Mouse (Mus musculus) limb, embryonic 11.5 days (tissue): Measurements from ENCODE around the gene Scai. TPM values are rescaled to one million over a fixed set of nuclear protein-coding genes. Genes with fewer than 3 reads are reported as not detected.
"Not testable (repeated sequence)": the region's sequence is repeated elsewhere in the genome, so short reads cannot be mapped to it uniquely, and the experiment has no call there.

ENCODE experiments used
- ATAC-seq: fragments of 200-750 bp; cut with Nextera tagmentation; 2 replicates; pipeline ENCODE4 v1.8.0; 2017; ENCODE audit warnings: low read depth; ENCODE audit not compliant: insufficient number of reproducible peaks, low FRiP score, low TSS enrichment
- DNase-seq: peaks from one replicate; pipeline ENCODE4 v3.0.0-alpha.2; 2015; ENCODE audit warnings: low spot score
- H3K27ac ChIP-seq: fragments of 300-500 bp; sonication (generic); replicated peaks from 2 replicates; pipeline ENCODE4 v1.5.1; 2014; ENCODE audit warnings: low read depth, mild to moderate bottlenecking, low read length
- H3K27me3 ChIP-seq: fragments of 300-500 bp; sonication (generic); 2 replicates; pipeline ENCODE4 v1.6.1; 2014; ENCODE audit warnings: mild to moderate bottlenecking, low read length, mixed read lengths; ENCODE audit not compliant: control insufficient read depth, insufficient read depth
- H3K36me3 ChIP-seq: fragments of 300-500 bp; sonication (generic); 2 replicates; pipeline ENCODE4 v1.6.1; 2014; ENCODE audit warnings: mild to moderate bottlenecking, low read length, moderate library complexity, mixed read lengths; ENCODE audit not compliant: control insufficient read depth, insufficient read depth
- H3K4me1 ChIP-seq: fragments of 300-500 bp; sonication (generic); 2 replicates; pipeline ENCODE4 v1.6.1; 2014; ENCODE audit warnings: low read length, mixed read lengths; ENCODE audit not compliant: control insufficient read depth, insufficient read depth
- H3K4me2 ChIP-seq: fragments of 300-500 bp; sonication (generic); 2 replicates; pipeline ENCODE4 v1.6.1; 2014; ENCODE audit warnings: low read depth, mild to moderate bottlenecking, moderate library complexity; ENCODE audit not compliant: severe bottlenecking
- H3K4me3 ChIP-seq: fragments of 300-500 bp; sonication (generic); 2 replicates; pipeline ENCODE4 v1.5.1; 2014; ENCODE audit warnings: low read depth, low read length
- H3K9ac ChIP-seq: fragments of 300-500 bp; sonication (generic); 2 replicates; pipeline ENCODE4 v1.6.1; 2014; ENCODE audit warnings: mild to moderate bottlenecking, low read length
- H3K9me3 ChIP-seq: fragments of 300-500 bp; sonication (generic); 2 replicates; pipeline ENCODE4 v1.6.1; 2016; ENCODE audit warnings: low read length; ENCODE audit not compliant: control insufficient read depth
- WGBS: fragments of 180-500 bp; shearing (Covaris S2); extraction: QIAGEN DNeasy Blood & Tissue Kit; methylation state at CpG from one replicate; pipeline ENCODE4 v1.1.7; 2014; 5-methylcytosine and 5-hydroxymethylcytosine counted together
- polyA plus RNA-seq: library from polyadenylated mRNA; unstranded; fragments of >200 nt; fragmentation: Nextera tagmentation; extraction: Ambion mirVana; gene quantifications from 2 replicates; pipeline ENCODE4 v1.2.1, GENCODE M21; 2014

The Scai gene
- polyA plus RNA-seq, 1 experiment from 2014 or later, result 11.4 TPM

DNA sequence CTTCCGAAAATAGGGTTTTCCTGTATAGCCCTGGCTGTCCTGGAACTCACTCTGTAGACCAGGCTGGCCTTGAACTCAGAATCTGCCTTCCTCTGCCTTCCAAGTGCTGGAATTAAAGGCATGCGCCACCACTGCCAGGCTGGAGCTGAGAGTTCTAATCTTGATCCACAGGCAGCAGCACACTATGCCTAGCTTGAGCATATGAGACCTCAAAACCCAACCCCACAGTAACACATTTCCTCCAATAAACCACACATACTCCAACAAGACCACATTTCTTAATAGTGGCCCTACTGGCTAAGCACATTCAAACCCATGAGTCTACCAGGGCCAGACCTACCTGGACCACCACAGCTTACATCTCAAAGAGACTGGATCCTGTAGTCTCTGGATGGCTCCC is 74.0 kb downstream of the Scai start:
- H3K27me3 ChIP-seq, result no peaks in the 10 kb centered on the region
- 0 out of 2 replicates have a peak, but pooled peaks cover 2% of the 10 kb centered on the region for H3K36me3 ChIP-seq
- no peak for DNase-seq
- no peak overlapping the region for H3K4me2 ChIP-seq
- no peak for ATAC-seq
- no peak overlapping the region for H3K9ac ChIP-seq
- no peaks in the 10 kb centered on the region for H3K9me3 ChIP-seq
- H3K27ac ChIP-seq, result no peak overlapping the region
- WGBS, result 91% methylated on average over 2 of the region's 2 CpGs
- no peaks in the 10 kb centered on the region for H3K4me1 ChIP-seq
- no peak overlapping the region for H3K4me3 ChIP-seq

DNA sequence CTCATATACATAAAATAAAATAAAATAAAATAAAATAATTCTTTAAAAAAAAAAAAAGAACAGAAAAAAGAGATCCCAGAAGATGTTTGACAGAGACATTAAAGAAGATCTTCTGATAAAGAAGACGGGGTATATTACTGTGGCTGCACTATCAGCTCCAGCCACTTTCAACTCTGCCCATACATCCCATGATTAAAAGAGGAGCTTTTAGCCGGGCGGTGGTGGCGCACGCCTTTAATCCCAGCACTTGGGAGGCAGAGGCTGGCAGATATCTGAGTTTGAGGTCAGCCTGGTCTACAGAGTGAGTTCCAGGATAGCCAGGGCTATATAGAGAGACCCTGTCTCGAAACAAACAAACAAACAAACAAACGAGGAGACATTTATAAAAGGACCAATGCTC is 76.4 kb downstream of the Scai start:
- H3K4me3 ChIP-seq, result no peak overlapping the region
- no peaks in the 10 kb centered on the region for H3K4me1 ChIP-seq
- 0 out of 2 replicates have a peak, but pooled peaks cover 2% of the 10 kb centered on the region for H3K36me3 ChIP-seq
- H3K27me3 ChIP-seq, result no peaks in the 10 kb centered on the region
- ATAC-seq (no peak), DNase-seq (no peak)
- H3K9me3 ChIP-seq, result no peaks in the 10 kb centered on the region
- WGBS, result 93% methylated on average over 7 of the region's 7 CpGs
- H3K27ac ChIP-seq, result no peak overlapping the region
- H3K4me2 ChIP-seq, result no peak overlapping the region
- H3K9ac ChIP-seq, result no peak overlapping the region

DNA sequence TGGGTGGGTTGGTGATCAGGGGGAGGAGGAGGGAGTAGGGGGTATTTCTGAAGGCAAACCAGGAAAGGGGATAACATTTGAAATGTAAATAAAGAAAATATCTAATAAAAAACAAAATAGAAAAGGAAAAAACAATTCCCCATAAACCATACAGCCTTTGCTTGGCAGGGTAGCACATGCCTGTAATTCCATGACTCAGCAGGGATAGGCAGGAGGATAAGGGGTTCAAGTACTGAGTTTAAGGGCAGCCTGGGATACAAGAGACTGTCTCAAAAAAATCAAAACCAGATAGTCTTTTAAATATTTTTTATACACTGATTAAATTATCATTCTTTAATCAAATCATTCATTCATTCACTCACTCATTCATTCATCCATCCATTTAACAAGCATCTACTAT is 80.0 kb downstream of the Scai start:
- Histone ChIP-seq H3K27me3 (no peaks in the 10 kb centered on the region), H3K36me3 (peaks cover 4% of the 10 kb centered on the region; the same call in 1 of the 2 replicates)
- no peak for ATAC-seq

DNA sequence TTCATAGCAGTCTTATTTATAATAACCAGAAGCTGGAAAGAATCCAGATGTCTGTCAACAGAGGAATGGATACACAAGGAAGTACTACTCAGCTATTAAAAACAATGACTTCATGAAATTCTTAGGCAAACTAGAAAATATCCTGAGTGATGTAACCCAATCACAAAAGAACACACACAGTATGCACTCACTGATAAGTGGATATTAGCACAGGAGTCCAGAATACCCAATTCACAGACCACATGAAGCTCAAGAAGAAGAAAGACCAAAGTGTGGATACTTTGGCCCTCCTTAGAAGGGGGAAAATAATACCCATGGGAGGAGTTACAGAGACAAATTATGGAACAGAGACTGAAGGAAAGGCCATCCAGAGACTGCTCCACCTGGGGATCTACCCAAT is 80.8 kb downstream of the Scai start:
- not testable (repeated sequence) for H3K4me1 ChIP-seq, ATAC-seq, H3K4me2 ChIP-seq, H3K9me3 ChIP-seq, H3K36me3 ChIP-seq, H3K27me3 ChIP-seq, H3K9ac ChIP-seq, H3K4me3 ChIP-seq, H3K27ac ChIP-seq, DNase-seq

More for the DNA sequence above, 80.0 kb downstream of the Scai start:
- no peak for DNase-seq
- H3K9ac ChIP-seq, result no peak overlapping the region
- no peaks in the 10 kb centered on the region for H3K9me3 ChIP-seq
- H3K4me3 ChIP-seq, result no peak overlapping the region
- no peaks in the 10 kb centered on the region for H3K4me1 ChIP-seq
- H3K4me2 ChIP-seq, result no peak overlapping the region
- H3K27ac ChIP-seq, result no peak overlapping the region

DNA sequence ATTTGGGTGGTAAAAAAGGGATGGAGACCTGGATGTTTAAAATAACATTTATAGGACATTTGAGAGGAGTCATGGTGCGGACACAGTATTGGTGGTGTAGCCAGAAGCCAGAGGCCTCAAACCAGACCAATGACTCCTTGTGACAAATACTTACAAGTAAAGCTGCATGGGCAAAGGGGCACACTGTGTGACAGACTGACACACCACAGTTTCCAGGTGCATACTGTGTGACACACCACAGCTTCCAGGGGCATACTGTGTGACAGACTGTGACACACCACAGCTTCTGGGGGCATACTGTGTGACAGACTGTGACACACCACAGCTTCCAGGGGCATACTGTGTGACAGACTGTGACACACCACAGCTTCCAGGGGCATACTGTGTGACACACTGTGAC is 90.6 kb downstream of the Scai start:
- not testable (repeated sequence) for H3K36me3 ChIP-seq, H3K9ac ChIP-seq, H3K27me3 ChIP-seq, H3K4me1 ChIP-seq, H3K9me3 ChIP-seq, H3K27ac ChIP-seq, DNase-seq, H3K4me3 ChIP-seq, ATAC-seq, H3K4me2 ChIP-seq
- WGBS, result 97% methylated on average over 1 of the region's 1 CpGs

DNA sequence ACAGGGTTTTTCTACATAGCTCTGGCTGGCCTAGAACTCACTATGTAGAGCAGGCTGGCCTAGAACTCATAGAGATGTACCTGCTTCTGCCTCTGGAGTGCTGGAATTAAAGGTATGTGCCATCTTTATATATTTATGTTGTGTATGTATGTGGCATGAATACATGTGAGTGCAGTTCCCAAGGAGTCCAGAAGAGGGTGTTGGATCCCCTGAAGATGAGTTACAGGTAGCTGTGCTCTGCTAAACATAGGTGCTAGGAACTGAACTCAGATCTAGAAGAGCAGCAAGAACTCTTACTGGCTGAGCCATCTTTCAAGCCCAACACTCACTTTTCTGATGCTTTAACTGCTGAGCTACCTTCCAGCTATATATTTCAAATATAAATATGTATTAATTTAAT is 92.5 kb downstream of the Scai start:
- H3K36me3 ChIP-seq, result no peaks in the 10 kb centered on the region; the same call in 1 of the 2 replicates
- no peak for ATAC-seq
- no peaks in the 10 kb centered on the region for H3K27me3 ChIP-seq
- no peaks in the 10 kb centered on the region for H3K4me1 ChIP-seq
- H3K4me2 ChIP-seq, result no peak overlapping the region
- H3K9ac ChIP-seq, result no peak overlapping the region
- H3K9me3 ChIP-seq, result no peaks in the 10 kb centered on the region
- no peak overlapping the region for H3K27ac ChIP-seq
- DNase-seq, result no peak
- H3K4me3 ChIP-seq, result no peak overlapping the region

DNA sequence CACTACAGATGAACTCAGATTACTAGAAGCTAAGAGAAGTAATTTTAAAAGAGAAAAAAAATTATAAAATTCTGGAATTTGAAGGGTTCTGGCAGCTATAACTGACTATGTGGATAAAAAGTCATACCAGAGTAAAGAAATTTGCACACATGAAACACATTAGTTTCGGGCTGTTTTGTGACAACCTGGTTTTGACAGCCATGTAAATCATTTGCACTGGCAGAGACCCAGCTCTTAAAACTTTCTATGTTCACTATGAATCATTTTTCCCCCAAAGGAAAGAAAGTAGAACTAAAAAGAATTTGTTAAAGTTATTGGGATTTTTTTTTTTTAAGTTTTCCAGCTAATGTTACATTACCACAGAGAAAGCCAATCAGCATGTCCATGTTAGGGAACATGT is 98.6 kb downstream of the Scai start:
- WGBS, result 80% methylated on average over 1 of the region's 1 CpGs
- Histone ChIP-seq H3K9ac (no peak overlapping the region), H3K27me3 (no peaks in the 10 kb centered on the region), H3K4me1 (no peaks in the 10 kb centered on the region), H3K4me3 (no peak overlapping the region), H3K36me3 (peaks cover 2% of the 10 kb centered on the region; the same call in 1 of the 2 replicates), H3K27ac (no peak overlapping the region), H3K4me2 (no peak overlapping the region), H3K9me3 (no peaks in the 10 kb centered on the region)
- DNase-seq (no peak), ATAC-seq (no peak)

DNA sequence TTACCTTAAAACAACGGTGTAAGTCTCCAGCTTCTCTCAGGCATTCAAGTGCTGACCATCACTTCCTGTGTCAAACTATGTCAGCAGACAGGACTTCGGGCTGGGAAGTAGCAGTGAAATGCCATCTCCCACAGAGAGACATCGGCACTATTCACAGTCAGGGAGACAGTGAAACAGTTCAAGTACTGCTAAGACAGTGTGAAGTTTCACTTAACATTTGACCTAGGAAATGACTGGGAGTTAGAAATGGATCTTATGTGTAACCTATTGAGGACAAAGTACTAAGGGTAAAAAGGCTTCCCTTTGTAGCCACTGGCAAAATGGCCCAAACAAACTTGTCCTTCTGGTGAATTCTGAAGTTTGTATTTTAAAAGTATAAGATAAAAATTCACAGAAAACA is 107.8 kb downstream of the Scai start:
- DNase-seq (no peak), ATAC-seq (no peak)
- Histone ChIP-seq H3K27me3 (no peaks in the 10 kb centered on the region), H3K36me3 (no peaks in the 10 kb centered on the region), H3K9ac (no peak overlapping the region), H3K4me2 (no peak overlapping the region), H3K4me1 (no peaks in the 10 kb centered on the region), H3K27ac (no peak overlapping the region), H3K4me3 (no peak overlapping the region), H3K9me3 (no peaks in the 10 kb centered on the region)
- 93% methylated on average over 3 of the region's 3 CpGs for WGBS

DNA sequence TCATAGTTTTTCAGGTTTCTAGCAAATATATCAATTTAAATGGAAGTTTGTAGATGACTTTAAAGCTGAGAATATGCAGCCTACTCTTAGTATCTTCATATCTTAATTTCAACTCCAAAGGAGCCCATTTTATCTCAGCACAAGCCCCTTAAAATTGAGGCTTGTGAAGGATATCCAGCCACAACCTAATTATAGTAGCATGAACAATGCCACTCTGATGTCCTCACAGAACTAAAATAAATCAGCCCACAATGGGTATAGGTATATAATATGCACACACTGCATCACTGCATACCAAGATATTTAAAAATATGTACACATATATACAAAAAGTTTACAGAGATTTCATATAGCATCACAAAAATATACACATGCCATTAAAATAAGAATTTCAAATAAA is 119.9 kb downstream of the Scai start:
- no peak overlapping the region for H3K27ac ChIP-seq
- H3K9me3 ChIP-seq, result no peaks in the 10 kb centered on the region
- H3K27me3 ChIP-seq, result no peaks in the 10 kb centered on the region
- H3K4me2 ChIP-seq, result no peak overlapping the region
- H3K4me1 ChIP-seq, result no peaks in the 10 kb centered on the region
- no peaks in the 10 kb centered on the region for H3K36me3 ChIP-seq
- H3K4me3 ChIP-seq, result no peak overlapping the region
- no peak for ATAC-seq
- no peak for DNase-seq
- no peak overlapping the region for H3K9ac ChIP-seq
